Mouse (Mus musculus): ENCODE measurements around the gene Lrrc7.

GRCm38 (mm10) chr3:158040755-158041154 is 521.3 kb downstream of the Lrrc7 start:
- TF ChIP-seq CTCF (IDR thresholded peaks at IDR 0.05; ENCODE audit: borderline replicate concordance, insufficient read depth, low read length) = no peak
- no peak for TF ChIP-seq POLR2A (IDR thresholded peaks at IDR 0.05; ENCODE audit: low read depth, low read length)
